Mouse (Mus musculus): ENCODE results near the gene Tmem37.

The Tmem37 gene

GRCm38 (mm10) chr1:120073519-120074306 lies at the start of gene Tmem37:
Gene Tmem37 (minus strand): TSS chr1:120074074.
- no peak for DNase-seq (ENCODE audit: extremely low read depth, low read depth, low spot score)

- no peak for DNase-seq (ENCODE audit: extremely low read depth, low read depth, low spot score)
Measured at GRCm38 (mm10) chr1:120122634-120123383, 48.9 kb upstream of the Tmem37 start.

GRCm38 (mm10) chr1:120121930-120122530 lies 48.2 kb upstream of the Tmem37 start:
- no peak for DNase-seq (ENCODE audit: extremely low read depth, low read depth, low spot score)

- no peak for DNase-seq (ENCODE audit: extremely low read depth, low read depth, low spot score)
Measured at GRCm38 (mm10) chr1:120120969-120121811, 47.3 kb upstream of the Tmem37 start, which contains the start of the genes Dbi and 3110009E18Rik. Gene Dbi (minus strand): TSS chr1:120121078. Gene 3110009E18Rik (plus strand): TSS chr1:120121187.

GRCm38 (mm10) chr1:120120141-120120968 lies 46.5 kb upstream of the Tmem37 start:
- DNase-seq (ENCODE audit: extremely low read depth, low read depth, low spot score), result no peak

GRCm38 (mm10) chr1:120119389-120119788 lies 45.5 kb upstream of the Tmem37 start:
- no peak for DNase-seq (ENCODE audit: extremely low read depth, low read depth, low spot score)

GRCm38 (mm10) chr1:120118854-120119253 lies 45.0 kb upstream of the Tmem37 start:
- no peak for DNase-seq (ENCODE audit: extremely low read depth, low read depth, low spot score)

- DNase-seq (ENCODE audit: extremely low read depth, low read depth, low spot score), result no peak
Measured at GRCm38 (mm10) chr1:120116106-120116505, 42.2 kb upstream of the Tmem37 start.

- DNase-seq (ENCODE audit: extremely low read depth, low read depth, low spot score), result no peak
Measured at GRCm38 (mm10) chr1:120115671-120116081, 41.8 kb upstream of the Tmem37 start.

GRCm38 (mm10) chr1:120112251-120113187 lies 38.6 kb upstream of the Tmem37 start:
- no peak for DNase-seq (ENCODE audit: extremely low read depth, low read depth, low spot score)

GRCm38 (mm10) chr1:120111766-120112165 lies 37.9 kb upstream of the Tmem37 start:
- no peak for DNase-seq (ENCODE audit: extremely low read depth, low read depth, low spot score)

- no peak for DNase-seq (ENCODE audit: extremely low read depth, low read depth, low spot score)
Measured at GRCm38 (mm10) chr1:120109741-120110432, 36.0 kb upstream of the Tmem37 start.

GRCm38 (mm10) chr1:120105556-120105959 lies 31.7 kb upstream of the Tmem37 start:
- DNase-seq (ENCODE audit: extremely low read depth, low read depth, low spot score), result peak; percentile 99

GRCm38 (mm10) chr1:120101227-120101609 lies 27.3 kb upstream of the Tmem37 start:
- DNase-seq (ENCODE audit: extremely low read depth, low read depth, low spot score), result peak; percentile 100

GRCm38 (mm10) chr1:120100456-120101226 lies 26.8 kb upstream of the Tmem37 start:
- no peak for DNase-seq (ENCODE audit: extremely low read depth, low read depth, low spot score)

- no peak for DNase-seq (ENCODE audit: extremely low read depth, low read depth, low spot score)
Measured at GRCm38 (mm10) chr1:120099483-120099882, 25.6 kb upstream of the Tmem37 start.

- no peak for DNase-seq (ENCODE audit: extremely low read depth, low read depth, low spot score)
Measured at GRCm38 (mm10) chr1:120098327-120098726, 24.5 kb upstream of the Tmem37 start.
